Mouse (Mus musculus): Measurements from ENCODE around the gene Miga2.

The Miga2 gene

DNA sequence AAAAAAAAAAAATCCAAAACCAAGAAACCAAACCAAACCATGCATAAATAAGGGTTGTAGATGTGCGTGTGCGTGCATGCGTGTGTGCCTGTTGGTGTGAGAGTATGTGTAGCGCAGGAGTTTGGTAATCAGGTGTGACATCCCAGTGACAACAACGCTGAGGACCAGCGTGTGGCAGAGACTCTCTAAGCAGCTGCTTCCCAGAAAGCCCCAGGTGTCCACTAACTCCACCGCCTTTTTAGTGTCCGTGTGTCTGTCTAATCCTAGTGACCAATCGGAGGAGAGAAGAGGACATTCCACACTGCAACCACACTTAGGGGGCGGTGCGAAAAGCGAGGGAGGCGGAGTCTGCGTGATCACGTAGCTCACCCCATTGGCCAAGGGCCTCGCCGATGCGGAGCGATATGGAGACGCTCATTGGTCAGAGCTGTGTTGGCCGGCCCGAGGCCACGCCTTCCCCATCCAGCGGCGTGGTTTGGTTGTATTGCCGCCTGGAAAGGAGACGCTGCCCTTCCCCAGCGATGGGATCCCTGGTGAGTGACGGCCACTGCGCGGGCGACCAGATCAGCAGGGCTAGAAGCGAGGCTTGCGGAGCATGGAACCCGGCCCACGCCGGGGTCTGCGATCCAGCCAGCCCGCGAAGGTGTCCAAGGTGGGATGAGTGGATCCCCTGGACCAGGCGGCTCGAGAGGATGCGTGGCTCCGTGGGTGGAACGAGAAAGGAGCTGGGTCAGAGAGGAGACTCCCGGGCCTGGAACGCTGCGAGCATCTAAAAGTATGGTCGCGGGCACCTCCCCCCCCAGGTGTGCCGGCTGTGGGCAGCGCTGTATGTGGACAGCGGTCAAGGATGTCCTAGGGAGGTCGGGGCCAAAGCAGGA, at the start of gene Miga2:
Miga2 (plus strand) TSS at position 461 of the 878 bp plus-strand sequence.
- DNase-seq, result peak; percentile 99

DNA sequence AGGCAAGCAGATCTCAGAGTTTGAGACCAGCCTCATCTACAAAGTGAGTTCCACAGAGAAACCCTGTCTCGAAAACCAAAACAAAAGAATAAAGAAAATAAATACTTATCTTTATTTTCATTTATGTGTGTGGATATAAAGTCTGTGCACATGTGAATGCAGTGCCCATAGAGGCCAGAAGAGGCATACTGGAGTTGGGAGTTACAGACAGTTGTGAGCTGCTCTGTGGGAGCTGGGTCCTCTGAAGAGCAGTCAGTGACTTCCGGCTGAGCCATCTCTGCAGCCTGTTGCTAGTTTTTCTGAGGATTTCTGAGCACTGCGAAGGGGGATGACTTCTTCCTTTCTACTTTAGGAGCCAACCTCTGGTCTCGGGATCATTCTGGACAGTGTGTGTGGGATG, 47.9 kb upstream of the Miga2 start:
- no peak for DNase-seq

- no peak for DNase-seq
Measured at GRCm38 (mm10) chr2:30316955-30317354, 47.1 kb upstream of the Miga2 start.

- no peak for DNase-seq
Measured at GRCm38 (mm10) chr2:30319260-30319659, 44.8 kb upstream of the Miga2 start.

GRCm38 (mm10) chr2:30323111-30323510, 40.9 kb upstream of the Miga2 start:
- DNase-seq, result no peak

GRCm38 (mm10) chr2:30325296-30325695, 38.7 kb upstream of the Miga2 start:
- no peak for DNase-seq

DNA sequence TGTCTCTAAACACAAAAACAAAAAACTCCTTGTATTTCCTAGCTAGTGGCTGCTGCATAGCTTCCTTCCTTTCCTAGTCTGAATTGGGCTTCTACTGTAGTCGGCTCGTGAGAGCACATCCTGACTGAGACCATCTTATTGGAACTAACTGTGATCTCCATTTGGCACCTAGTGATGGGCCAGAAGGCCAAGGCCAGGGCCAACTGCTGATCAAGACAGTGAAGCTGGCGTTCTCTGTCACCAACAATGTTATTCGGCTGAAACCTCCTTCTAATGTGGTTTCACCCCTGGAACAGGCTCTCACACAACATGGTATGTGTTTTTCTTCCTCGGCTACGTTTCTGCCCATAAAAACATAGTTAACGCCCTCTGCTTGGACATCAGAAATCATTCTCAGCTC, 36.8 kb upstream of the Miga2 start:
- DNase-seq, result no peak

- no peak for DNase-seq
Measured at GRCm38 (mm10) chr2:30328791-30329190, 35.2 kb upstream of the Miga2 start.

GRCm38 (mm10) chr2:30335324-30335723, 28.7 kb upstream of the Miga2 start:
- no peak for DNase-seq

GRCm38 (mm10) chr2:30336174-30336915, 27.7 kb upstream of the Miga2 start:
- DNase-seq, result no peak

- DNase-seq, result no peak
Measured at GRCm38 (mm10) chr2:30337179-30337578, 26.9 kb upstream of the Miga2 start.

DNA sequence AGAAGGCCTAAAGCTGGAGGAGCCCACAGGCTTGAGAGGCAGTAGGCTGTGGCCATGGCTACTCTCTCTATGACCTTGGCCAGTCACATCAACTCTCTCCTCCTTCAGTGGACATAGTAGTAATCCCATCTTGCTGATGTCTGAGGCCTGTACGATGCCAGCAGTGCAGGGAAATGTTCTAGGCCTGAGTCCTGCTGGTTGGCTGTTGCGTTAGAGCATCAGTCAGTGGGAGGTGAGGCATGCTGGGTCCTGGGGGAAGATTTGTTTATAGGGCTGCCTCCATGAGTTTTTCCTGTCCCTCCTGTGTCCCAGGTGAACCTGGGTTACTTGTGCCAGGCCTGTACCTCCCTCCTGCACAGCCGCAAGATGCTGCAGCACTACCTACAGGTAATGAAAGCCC, 22.0 kb upstream of the Miga2 start:
- no peak for DNase-seq

GRCm38 (mm10) chr2:30342544-30342943, 21.5 kb upstream of the Miga2 start:
- no peak for DNase-seq

DNA sequence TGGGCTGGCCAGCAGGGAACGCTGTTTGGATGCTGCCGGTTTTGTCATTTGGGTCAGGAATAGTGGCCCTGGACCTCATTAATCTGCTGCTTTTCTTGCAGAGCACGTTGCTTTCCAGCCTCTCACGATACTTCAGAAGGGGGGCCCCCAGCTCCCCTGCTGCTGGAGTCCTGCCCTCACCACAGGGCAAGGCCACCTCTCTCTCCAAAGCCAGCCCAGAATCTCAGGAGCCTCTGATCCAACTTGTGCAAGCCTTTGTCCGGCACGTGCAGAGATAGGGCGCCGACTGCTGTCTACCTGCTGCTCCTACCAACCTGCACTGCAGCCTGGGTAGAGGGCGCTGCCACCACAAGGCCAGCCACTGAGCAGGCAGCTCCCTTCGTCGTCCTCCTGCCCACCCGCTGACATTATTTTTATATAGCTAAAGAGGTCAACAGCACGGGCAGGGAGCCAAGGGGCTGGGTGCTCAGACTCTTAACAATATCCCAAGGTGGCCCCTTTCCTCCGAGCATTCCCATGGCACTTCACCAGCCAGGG, 20.4 kb upstream of the Miga2 start:
- no peak for DNase-seq

- DNase-seq, result no peak
Measured at GRCm38 (mm10) chr2:30345971-30346676, 17.9 kb upstream of the Miga2 start.

DNA sequence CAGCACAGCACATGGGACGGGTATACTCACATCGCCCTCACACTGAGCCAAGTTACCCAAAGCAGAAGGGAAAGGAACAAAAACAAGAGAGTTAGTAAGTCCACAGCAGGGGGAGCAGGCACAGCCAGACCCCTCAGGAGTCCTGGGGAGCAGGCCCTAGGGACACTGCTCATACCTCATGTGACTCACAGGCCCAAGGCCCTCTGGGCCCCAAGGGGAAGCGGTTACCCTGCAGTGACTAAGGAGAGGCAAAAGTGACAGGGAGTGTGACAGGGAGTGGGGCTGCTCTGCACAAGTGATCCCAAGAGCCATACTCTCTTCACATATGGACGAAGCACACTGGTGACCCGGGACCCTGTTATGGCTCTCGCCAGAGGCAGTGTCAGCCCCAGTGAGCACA, 14.8 kb upstream of the Miga2 start:
- DNase-seq, result no peak

DNA sequence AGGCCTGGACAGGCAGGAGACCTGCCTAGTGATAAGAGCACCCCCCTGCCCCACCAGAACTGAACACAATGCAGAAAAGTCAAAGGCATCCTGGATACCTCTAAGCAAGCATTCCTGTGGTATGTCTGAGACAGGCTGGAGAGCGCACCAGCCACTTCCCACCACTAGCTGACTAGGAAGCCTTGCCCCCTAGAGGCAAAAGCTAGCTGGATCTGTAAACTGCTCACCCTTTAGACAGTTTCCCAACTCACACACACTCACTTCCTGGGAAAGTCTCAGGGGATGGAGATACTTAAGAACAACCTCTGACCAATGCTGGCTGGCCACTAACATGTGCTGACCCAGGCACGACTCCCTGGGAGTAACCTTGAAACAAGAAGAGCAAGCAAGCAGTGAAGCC, 12.9 kb upstream of the Miga2 start:
- no peak for DNase-seq

DNA sequence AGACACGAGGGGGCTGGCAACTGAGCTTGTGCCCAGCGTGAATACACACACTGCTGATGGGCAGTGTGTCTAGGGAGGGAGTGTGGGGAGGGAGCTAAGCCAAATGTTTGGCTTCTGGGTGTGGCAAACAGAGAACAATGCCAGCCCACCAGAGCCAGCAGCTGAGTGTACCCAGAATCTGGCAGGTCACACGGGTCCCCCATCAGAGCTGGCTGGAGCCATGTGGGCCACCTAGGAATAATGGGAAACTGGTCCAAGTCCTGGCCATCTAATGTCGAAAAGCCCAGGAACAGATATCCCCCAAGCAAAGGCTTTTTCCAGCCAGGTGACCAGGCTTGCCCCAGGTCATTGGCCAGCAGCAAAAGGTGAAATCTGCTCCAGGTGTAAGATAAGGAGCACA, 8.2 kb upstream of the Miga2 start:
- DNase-seq, result peak; percentile 68

DNA sequence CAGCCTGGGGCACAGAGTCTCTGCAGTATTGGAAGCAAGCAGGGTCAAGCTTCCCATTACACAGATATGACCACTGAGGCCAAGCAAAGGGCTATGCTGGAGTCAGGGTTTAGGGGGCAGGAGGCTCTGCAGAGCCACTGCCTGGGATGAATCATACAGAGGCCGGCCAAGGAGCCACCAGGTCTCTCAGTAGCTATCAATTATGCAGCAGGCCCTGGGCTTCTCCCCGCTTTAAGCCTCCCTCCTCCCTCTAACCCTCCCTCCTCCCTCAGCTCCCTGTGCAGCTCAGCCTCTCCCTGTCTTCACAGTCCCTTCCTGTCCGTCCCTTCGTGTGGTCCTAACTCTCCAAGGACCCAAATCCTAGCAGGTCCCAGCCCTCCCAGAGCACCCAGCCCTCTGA, 7.8 kb upstream of the Miga2 start:
- no peak for DNase-seq

DNA sequence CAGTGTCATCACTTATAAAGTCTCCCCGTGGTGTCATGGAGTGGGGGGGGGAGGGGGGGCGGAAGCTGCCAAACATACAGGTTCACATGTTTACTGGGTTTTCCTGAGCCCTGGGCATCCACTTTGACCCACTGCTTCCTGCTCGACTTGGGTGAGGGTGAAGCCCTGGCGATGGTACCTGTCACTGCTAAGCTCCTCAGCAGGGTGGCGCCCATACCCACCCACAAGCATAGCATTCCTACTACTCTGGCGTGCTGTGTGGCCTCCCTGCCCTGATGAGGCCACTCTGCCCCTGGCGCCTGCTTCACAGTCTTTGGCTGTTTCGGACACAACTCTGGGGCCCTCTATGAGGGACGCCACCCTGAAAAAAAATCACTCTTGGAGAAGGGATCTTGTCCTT, 7.1 kb upstream of the Miga2 start:
- no peak for DNase-seq

DNA sequence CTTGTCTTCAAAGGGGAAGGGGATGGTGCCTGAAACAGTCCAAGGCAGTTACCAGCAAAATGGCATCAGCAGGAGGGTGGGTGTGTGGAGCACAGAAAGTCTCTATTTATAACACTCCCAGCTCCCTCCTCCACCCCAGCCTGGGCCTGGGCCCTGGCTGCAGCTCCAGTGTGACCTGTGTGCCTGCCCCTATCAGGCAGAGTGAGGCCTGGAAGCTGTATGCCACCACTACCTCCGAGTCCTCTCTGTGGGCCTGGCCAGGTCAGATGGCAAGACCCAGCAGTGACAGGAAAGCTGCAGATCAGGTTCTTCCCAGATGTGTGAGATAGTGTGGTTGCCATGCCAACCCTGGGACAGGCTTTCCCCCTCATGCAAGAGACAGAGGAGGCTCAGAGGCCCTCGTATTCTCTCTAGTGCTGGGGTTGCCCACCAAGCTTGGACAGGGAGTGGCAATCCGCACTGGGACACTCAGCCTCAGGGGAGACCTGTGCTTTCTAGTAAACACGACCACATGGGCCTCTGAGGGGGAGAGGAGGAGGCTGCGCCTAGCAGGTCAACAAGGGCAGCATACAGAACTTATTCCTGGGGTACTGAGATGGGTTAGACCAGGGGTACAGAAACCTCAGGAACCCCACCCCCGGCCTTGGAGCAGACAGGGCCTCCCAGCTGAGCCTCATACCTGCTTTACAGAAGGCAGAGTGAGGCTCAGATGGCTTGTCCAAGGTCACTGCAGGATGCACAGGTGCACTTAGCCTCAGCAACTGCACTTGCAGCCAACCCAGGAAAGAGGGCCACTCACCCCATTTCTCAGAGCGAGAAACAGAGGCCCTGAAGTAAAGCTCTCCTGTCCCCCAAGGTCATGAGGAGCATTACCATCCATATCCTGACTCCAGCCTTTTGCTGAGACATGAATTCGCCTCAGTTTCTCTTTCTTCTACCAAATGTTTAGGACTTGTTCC, 6.2 kb upstream of the Miga2 start:
- peak; percentile 62 for DNase-seq
